Comparison of ENCODE assay signal across 11 mouse cellular contexts in the genomic region with DNA sequence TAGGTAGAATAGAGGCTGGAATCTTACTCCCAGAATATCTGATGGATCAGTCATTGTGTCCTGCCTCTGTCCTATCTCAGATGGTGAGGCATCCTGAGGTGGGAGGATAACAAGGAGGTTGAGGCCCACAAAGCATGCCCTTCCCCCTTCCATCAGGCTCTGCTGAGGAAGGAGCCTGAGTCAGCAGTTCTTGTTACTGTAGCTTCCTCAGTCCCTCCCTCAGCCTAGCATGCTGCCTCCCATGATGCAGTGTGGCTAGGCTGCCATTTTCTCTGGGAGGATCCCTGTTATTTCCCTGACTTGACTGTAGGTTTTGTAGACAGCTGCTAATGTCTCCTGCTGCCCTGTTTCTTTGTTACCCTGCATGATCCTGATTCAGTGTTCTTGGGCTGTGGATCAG.
DNase-seq lines count a peak whose midpoint lies in the region; ATAC-seq and TF ChIP-seq lines count a peak whose summit lies in the region.
"Had no signal": no experiment of that assay in that cellular context is flagged by ENCODE, and none has a peak within 500 bp of the region (broad histone marks: within the 10 kb centered on the region; RNA-seq: fewer than 3 reads in every experiment).

No protein-coding gene starts in this region.

- peaks cover 9% of the 10 kb centered on the region for H3K4me1 ChIP-seq in heart, embryonic 10.5 days
- peaks cover 4 to 13% of the 10 kb centered on the region in 2 experiments for H3K4me1 ChIP-seq in ES-E14 (ENCODE audit: control insufficient read depth in 2 of 2, insufficient read depth in 2 of 2, low read length in 2 of 2, poor library complexity in 1 of 2)
- H3K4me1 ChIP-seq in hindbrain, embryonic 13.5 days (replicated peaks) = peaks cover 32% of the 10 kb centered on the region
- H3K4me1 ChIP-seq in midbrain, embryonic 12.5 days = peaks cover 7% of the 10 kb centered on the region; the same call in 1 of the 2 replicates

- ATAC-seq in hindbrain, embryonic 13.5 days (ENCODE audit: low FRiP score) = 0 out of 2 replicates have a peak, but pooled peaks have one; percentile 28
- no peak for ATAC-seq in midbrain, embryonic 12.5 days (ENCODE audit: low FRiP score, low read depth)

- no peak overlapping the region for H3K4me3 ChIP-seq in heart, embryonic 10.5 days
- H3K4me3 ChIP-seq in ES-E14 (ENCODE audit: insufficient read depth in 1 of 2, low read depth in 1 of 2, low read length in 2 of 2, poor library complexity in 1 of 2, severe bottlenecking in 1 of 2) = peak overlapping the region; percentile 25 to 45; a peak in 3 of 4 replicates
- no peak overlapping the region for H3K4me3 ChIP-seq in hindbrain, embryonic 13.5 days
- H3K4me3 ChIP-seq in midbrain, embryonic 12.5 days = no peak overlapping the region
- H3K4me3 ChIP-seq: erythroblast, embryonic 14.5 days had no signal

- no peak overlapping the region for H3K4me2 ChIP-seq in hindbrain, embryonic 13.5 days
- no peak overlapping the region for H3K4me2 ChIP-seq in midbrain, embryonic 12.5 days (replicated peaks)

- in situ Hi-C loops in ES-E14 (cut with MboI; ENCODE audit: low sequenced_read_pairs in 2 of 2, unreplicated experiment in 2 of 2) = no loop called here

- H3K27ac ChIP-seq in heart, embryonic 10.5 days = peak overlapping the region; percentile 49; the same call in 1 of the 2 replicates
- H3K27ac ChIP-seq in ES-E14 (ENCODE audit: insufficient read depth, low read depth, low read length, poor library complexity, severe bottlenecking) = peak overlapping the region; percentile 87
- peak overlapping the region; percentile 64 for H3K27ac ChIP-seq in hindbrain, embryonic 13.5 days
- H3K27ac ChIP-seq in midbrain, embryonic 12.5 days (replicated peaks) = 0 out of 2 replicates have a peak overlapping the region, but pooled peaks have one; percentile 27

- no peaks in the 10 kb centered on the region for H3K9me3 ChIP-seq in heart, embryonic 10.5 days
- no peaks in the 10 kb centered on the region for H3K9me3 ChIP-seq in ES-E14 (ENCODE audit: control insufficient read depth, insufficient read depth, low read depth, low read length)
- H3K9me3 ChIP-seq in hindbrain, embryonic 13.5 days = no peaks in the 10 kb centered on the region
- H3K9me3 ChIP-seq in midbrain, embryonic 12.5 days = no peaks in the 10 kb centered on the region

- no peaks in the 10 kb centered on the region for H3K27me3 ChIP-seq in heart, embryonic 10.5 days (ENCODE audit: insufficient read depth, poor library complexity, severe bottlenecking)
- no peaks in the 10 kb centered on the region for H3K27me3 ChIP-seq in hindbrain, embryonic 13.5 days
- H3K27me3 ChIP-seq in midbrain, embryonic 12.5 days = no peaks in the 10 kb centered on the region

- H3K36me3 ChIP-seq in heart, embryonic 10.5 days = peaks cover 34% of the 10 kb centered on the region
- H3K36me3 ChIP-seq in ES-E14 (ENCODE audit: control insufficient read depth, insufficient read depth, low read length, poor library complexity, severe bottlenecking) = no peaks in the 10 kb centered on the region
- H3K36me3 ChIP-seq in hindbrain, embryonic 13.5 days = peaks cover 13% of the 10 kb centered on the region
- 0 out of 2 replicates have a peak, but pooled peaks cover 17% of the 10 kb centered on the region for H3K36me3 ChIP-seq in midbrain, embryonic 12.5 days

- peak overlapping the region; percentile 77 for H3K9ac ChIP-seq in ES-E14 (ENCODE audit: insufficient read depth, low read depth, low read length, poor library complexity, severe bottlenecking)
- no peak overlapping the region for H3K9ac ChIP-seq in hindbrain, embryonic 13.5 days
- no peak overlapping the region for H3K9ac ChIP-seq in midbrain, embryonic 12.5 days (replicated peaks)

- intact Hi-C loops in heart, postnatal 14 days (cut with DNase I) = no loop called here

- peak; percentile 78 for DNase-seq in heart, embryonic 10.5 days (ENCODE audit: low spot score)
- DNase-seq in heart, postnatal 14 days = no peak
- DNase-seq in ES-E14 (ENCODE audit: low read depth, low spot score) = peak; percentile 48
- no peak for DNase-seq in cerebellum, postnatal 14 days
- no peak for DNase-seq in testis, postnatal 14 days (ENCODE audit: low spot score)
- no peak for DNase-seq in adrenal gland, postnatal 14 days
- DNase-seq: kidney, postnatal 25 days; spleen, adult 18-20 months had no signal

TF ChIP-seq in ES-E14, 5 proteins besides CTCF, POLR2A, EP300 and RAD21:
- TF ChIP-seq HCFC1 (IDR thresholded peaks at IDR 0.05; ENCODE audit: borderline replicate concordance, insufficient read depth, low read length) = no peak
- TF ChIP-seq MAFK (IDR thresholded peaks at IDR 0.05; ENCODE audit: insufficient read depth, low read depth, low read length) = peak; percentile 99

Comparison
In these comparisons a context has a peak if more than half of its experiments do, and no peak if none do; other contexts are left out.
1. DNase-seq: peak in heart, embryonic 10.5 days (single experiment) and ES-E14 (single experiment); none in heart, postnatal 14 days (0 of 2), cerebellum, postnatal 14 days (0 of 2), testis, postnatal 14 days (single experiment) and adrenal gland, postnatal 14 days (single experiment).
2. H3K27ac ChIP-seq: peak in every context shown above with its lines; median percentile 87 in ES-E14; 64 in hindbrain, embryonic 13.5 days; 49 in heart, embryonic 10.5 days; 27 in midbrain, embryonic 12.5 days.
3. H3K4me3 ChIP-seq: peak in ES-E14 (2 of 2); none in heart, embryonic 10.5 days (single experiment), hindbrain, embryonic 13.5 days (single experiment) and midbrain, embryonic 12.5 days (single experiment).